Mouse (Mus musculus) ES-E14 (cell line): ENCODE measurements around the gene Rbm28.

Source experiments
- CHD2 ChIP-seq: IDR thresholded peaks from 2 replicates; pipeline ENCODE4 v1.6.1; 2014; ENCODE audit warnings: mild to moderate bottlenecking, low read depth, low read length, inconsistent platforms
- HCFC1 ChIP-seq: IDR thresholded peaks from 2 replicates; pipeline ENCODE4 v1.6.1; 2012; ENCODE audit warnings: low read length, inconsistent platforms, borderline replicate concordance; ENCODE audit not compliant: insufficient read depth
- MAFK ChIP-seq: IDR thresholded peaks from 2 replicates; pipeline ENCODE4 v1.6.1; 2014; ENCODE audit warnings: mild to moderate bottlenecking, low read depth, low read length, inconsistent platforms; ENCODE audit not compliant: insufficient read depth
- ZC3H11A ChIP-seq: IDR thresholded peaks from 2 replicates; pipeline ENCODE4 v1.6.1; 2012; ENCODE audit warnings: low read depth, mild to moderate bottlenecking, inconsistent platforms, low read length, borderline replicate concordance
- ZNF384 ChIP-seq: IDR thresholded peaks from 2 replicates; pipeline ENCODE4 v1.6.1; 2012; ENCODE audit warnings: low read depth, low read length, inconsistent platforms

DNA sequence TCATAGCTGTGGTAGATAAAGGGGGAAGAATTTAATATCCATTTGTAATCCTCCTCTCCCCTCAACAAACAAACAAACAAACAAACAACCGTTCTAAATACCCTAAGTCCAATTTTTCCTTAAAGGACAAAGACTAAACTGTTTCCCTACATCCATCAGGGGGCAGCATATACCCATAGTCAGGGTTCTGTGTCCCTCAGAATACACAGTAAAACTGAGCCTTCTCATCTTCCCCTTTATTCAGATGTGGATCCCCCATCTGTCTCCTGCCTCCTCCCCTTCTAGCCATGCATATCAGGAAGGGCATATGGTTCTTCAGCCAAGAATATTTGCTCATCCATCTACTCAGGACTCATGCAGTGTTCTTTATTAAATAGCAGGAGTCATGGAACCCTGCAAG lies 1.4 kb upstream of the Rbm28 start:
- TF ChIP-seq HCFC1 (no peak), ZC3H11A (no peak), MAFK (no peak), ZNF384 (no peak), CHD2 (no peak)
